Mouse (Mus musculus) embryonic facial prominence, embryonic 12.5 days (tissue): ENCODE measurements around the gene Ltbp1. TPM values are rescaled to one million over a fixed set of nuclear protein-coding genes. Genes with fewer than 3 reads are reported as not detected.

Experiments
- ATAC-seq: fragments of 200-750 bp; cut with Nextera tagmentation; 2 replicates; pipeline ENCODE4 v1.8.0; 2017; ENCODE audit not compliant: insufficient number of reproducible peaks, insufficient read depth, low FRiP score, low TSS enrichment
- H3K27ac ChIP-seq: fragments of 300-500 bp; sonication (generic); 2 replicates; pipeline ENCODE4 v1.5.1; 2016; ENCODE audit warnings: mild to moderate bottlenecking
- H3K27me3 ChIP-seq: fragments of 300-500 bp; sonication (generic); 2 replicates; pipeline ENCODE4 v1.6.1; 2016; ENCODE audit warnings: mild to moderate bottlenecking, moderate library complexity
- H3K36me3 ChIP-seq: fragments of 300-500 bp; sonication (generic); 2 replicates; pipeline ENCODE4 v1.6.1; 2016; ENCODE audit warnings: mild to moderate bottlenecking
- H3K4me1 ChIP-seq: fragments of 300-500 bp; sonication (generic); 2 replicates; pipeline ENCODE4 v1.6.1; 2016
- H3K4me2 ChIP-seq: fragments of 300-500 bp; sonication (generic); replicated peaks from 2 replicates; pipeline ENCODE4 v1.6.1; 2016; ENCODE audit warnings: mild to moderate bottlenecking, moderate library complexity
- H3K4me3 ChIP-seq: fragments of 300-500 bp; sonication (generic); 2 replicates; pipeline ENCODE4 v1.5.1; 2016; ENCODE audit warnings: mild to moderate bottlenecking
- H3K9ac ChIP-seq: fragments of 300-500 bp; sonication (generic); 2 replicates; pipeline ENCODE4 v1.6.1; 2016; ENCODE audit warnings: mild to moderate bottlenecking, moderate library complexity
- H3K9me3 ChIP-seq: fragments of 300-500 bp; sonication (generic); 2 replicates; pipeline ENCODE4 v1.6.1; 2016; ENCODE audit warnings: mild to moderate bottlenecking, moderate library complexity
- WGBS: fragments of 180-500 bp; shearing (Covaris S2); methylation state at CpG from one replicate; pipeline ENCODE4 v1.1.7; 2016; 5-methylcytosine and 5-hydroxymethylcytosine counted together
- polyA plus RNA-seq: library from polyadenylated mRNA; unstranded; fragments of >200 nt; fragmentation: Nextera tagmentation; extraction: Ambion mirVana; gene quantifications from 2 replicates; pipeline ENCODE4 v1.2.1, GENCODE M21; 2016

The Ltbp1 gene
- polyA plus RNA-seq, 1 experiment from 2014 or later: 36.7 TPM

DNA sequence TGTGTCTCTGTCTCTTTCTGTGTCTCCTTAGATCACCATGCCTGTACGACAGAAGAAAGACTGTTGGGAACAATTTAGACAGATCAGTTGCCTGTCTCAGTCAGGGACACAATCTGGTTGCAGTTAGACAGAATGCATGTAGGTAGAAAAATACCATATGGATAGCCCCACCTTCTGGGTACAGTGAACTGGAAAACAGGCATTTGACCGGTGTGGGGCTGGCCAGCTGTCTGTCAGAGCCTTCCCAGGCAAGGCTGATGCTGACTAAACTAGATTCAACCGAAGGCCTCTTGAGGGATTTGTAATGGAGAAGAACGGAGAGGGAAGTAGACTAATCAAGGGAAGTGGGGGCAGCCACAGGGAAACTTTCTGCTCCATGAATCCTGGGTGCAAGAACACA is 156.6 kb downstream of the Ltbp1 start:
- no peaks in the 10 kb centered on the region for H3K27me3 ChIP-seq
- no peak for ATAC-seq
- H3K4me2 ChIP-seq: no peak overlapping the region
- no peaks in the 10 kb centered on the region for H3K36me3 ChIP-seq
- no peaks in the 10 kb centered on the region for H3K9me3 ChIP-seq
- WGBS: 41% methylated on average over 4 of the region's 4 CpGs
- no peak overlapping the region for H3K4me3 ChIP-seq
- peaks cover 9% of the 10 kb centered on the region for H3K4me1 ChIP-seq
- H3K9ac ChIP-seq: no peak overlapping the region
- H3K27ac ChIP-seq: no peak overlapping the region

DNA sequence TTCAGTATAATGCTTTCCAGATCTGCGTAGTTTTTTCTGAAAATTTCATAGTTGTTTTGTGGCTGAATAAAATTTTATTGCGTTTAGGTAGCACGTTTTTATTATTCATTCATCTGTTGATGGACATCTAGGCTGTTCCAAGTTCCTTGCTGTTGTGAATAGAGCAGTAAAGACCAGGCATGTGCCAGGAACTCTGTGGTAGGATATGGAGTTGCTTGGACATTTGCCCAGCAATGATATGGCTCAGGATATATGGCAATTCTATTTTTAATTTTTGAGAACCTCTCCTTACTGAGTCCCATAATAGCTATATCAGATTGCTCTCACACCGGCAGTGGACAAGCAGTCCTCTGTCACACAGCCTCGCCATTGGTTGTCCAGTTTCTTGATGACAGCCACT is 159.2 kb downstream of the Ltbp1 start:
- Histone ChIP-seq H3K4me3 (no peak overlapping the region), H3K4me1 (peaks cover 9% of the 10 kb centered on the region), H3K9ac (no peak overlapping the region), H3K27me3 (no peaks in the 10 kb centered on the region), H3K9me3 (no peaks in the 10 kb centered on the region), H3K36me3 (no peaks in the 10 kb centered on the region), H3K27ac (no peak overlapping the region), H3K4me2 (no peak overlapping the region)
- ATAC-seq: no peak
- WGBS: 84% methylated on average over 5 of the region's 5 CpGs

DNA sequence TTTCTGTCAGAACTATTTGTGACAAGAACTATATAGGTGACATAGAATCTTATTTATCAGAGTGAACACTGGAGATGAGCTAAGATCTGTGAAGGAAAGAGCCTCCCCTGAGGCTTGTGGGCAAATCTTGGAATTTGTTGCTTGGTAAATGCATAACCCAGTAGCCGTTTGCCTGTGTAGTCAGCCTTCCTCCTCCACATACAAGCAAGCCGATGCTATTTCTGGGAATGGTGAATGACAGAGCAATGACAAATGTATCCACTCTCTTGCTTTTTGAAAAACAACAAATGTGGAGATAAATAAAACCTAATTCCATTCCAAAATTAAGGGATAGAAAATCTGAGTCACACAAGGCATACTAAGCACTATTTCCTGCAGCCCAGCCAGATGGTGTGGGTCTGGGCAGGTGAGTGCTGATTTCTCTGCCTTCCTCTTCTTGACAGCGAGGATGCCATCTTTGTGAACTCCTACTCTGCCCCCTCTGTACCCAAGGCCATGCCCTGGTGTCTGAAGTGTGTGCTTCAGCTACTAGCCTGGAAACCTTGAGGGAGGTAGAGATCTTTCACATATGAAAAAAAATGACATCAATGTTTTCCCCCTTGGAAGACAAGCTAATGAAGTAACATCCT is 163.3 kb downstream of the Ltbp1 start:
- Histone ChIP-seq H3K9me3 (no peaks in the 10 kb centered on the region), H3K4me2 (no peak overlapping the region), H3K4me1 (no peaks in the 10 kb centered on the region), H3K27me3 (no peaks in the 10 kb centered on the region), H3K4me3 (no peak overlapping the region), H3K36me3 (no peaks in the 10 kb centered on the region), H3K9ac (no peak overlapping the region), H3K27ac (no peak overlapping the region)
- ATAC-seq: no peak
- 98% methylated on average over 3 of the region's 3 CpGs for WGBS

DNA sequence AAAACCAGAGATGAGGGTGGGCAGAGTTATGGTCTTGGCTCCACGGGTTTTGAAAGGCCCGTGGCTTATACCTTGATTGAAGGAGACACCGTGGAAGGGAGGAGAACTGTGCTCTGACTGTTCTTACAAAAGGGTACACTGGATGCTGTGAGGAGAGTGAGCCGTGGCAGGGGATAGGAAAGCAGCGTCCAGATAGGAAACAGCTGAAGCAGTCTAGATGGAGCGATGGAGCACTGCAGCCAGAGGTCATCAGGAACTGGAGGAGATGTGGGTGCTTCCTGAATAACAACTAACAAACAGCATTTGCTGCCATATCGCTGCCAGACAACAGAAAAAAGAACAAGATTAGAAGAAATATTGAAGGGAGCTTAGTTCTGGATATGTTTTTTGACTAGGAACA is 166.3 kb downstream of the Ltbp1 start:
- 80% methylated on average over 7 of the region's 7 CpGs for WGBS
- H3K9me3 ChIP-seq: no peaks in the 10 kb centered on the region
- no peaks in the 10 kb centered on the region for H3K27me3 ChIP-seq
- no peak overlapping the region for H3K4me3 ChIP-seq
- H3K36me3 ChIP-seq: no peaks in the 10 kb centered on the region
- ATAC-seq: no peak
- no peaks in the 10 kb centered on the region for H3K4me1 ChIP-seq
- no peak overlapping the region for H3K9ac ChIP-seq
- H3K4me2 ChIP-seq: no peak overlapping the region
- no peak overlapping the region for H3K27ac ChIP-seq

DNA sequence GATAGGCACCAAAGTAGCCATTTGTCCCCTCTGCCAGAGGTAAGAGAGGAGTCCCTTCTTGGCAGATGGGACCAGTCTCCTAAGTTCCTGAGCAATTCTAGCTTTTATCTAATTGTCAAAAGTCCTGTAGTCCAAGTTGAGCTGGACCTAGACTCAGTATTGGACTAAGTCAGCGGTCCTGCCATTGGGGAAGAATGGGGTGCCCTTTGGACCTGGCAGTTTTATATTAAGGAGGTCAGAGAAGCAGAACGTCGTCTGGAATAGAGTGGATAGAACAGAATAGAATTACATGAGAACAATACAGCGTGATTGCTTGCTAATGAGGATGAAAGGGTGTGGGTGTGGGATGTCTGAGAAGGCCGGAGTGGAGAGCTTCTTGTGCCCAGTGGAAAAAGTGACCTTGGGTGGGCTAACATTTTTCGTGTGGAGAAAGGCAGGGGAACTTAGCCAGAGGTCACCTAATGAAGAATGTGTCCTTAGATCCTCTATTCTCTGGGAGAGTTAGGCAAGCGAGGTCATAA is 167.4 kb downstream of the Ltbp1 start:
- WGBS: 85% methylated on average over 7 of the region's 7 CpGs
- Histone ChIP-seq H3K27ac (no peak overlapping the region), H3K9me3 (no peaks in the 10 kb centered on the region), H3K4me2 (no peak overlapping the region), H3K36me3 (no peaks in the 10 kb centered on the region), H3K4me3 (no peak overlapping the region), H3K27me3 (no peaks in the 10 kb centered on the region), H3K9ac (no peak overlapping the region), H3K4me1 (peaks cover 3% of the 10 kb centered on the region; the same call in 1 of the 2 replicates)
- no peak for ATAC-seq

DNA sequence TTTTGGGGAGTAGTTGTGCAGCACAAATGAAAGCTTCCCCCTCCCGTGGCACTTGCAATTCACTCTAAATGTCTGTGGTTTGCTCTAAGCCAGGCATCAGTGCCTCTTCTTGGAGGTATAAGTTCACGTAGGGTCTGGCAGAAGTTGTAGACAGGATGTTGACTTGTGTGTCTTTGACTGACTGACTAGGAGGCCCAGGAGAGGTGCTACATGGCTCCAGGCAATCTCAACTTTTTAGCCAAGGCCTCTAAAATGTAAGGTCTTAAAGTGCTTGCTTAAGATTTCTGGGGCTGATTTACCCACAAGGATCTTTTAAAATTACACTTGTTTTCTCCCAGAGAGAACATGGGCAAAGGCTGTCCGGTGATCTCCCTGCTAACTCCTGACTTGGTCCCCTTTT is 169.1 kb downstream of the Ltbp1 start:
- Histone ChIP-seq H3K36me3 (no peaks in the 10 kb centered on the region), H3K4me3 (no peak overlapping the region), H3K9me3 (no peaks in the 10 kb centered on the region), H3K4me2 (no peak overlapping the region), H3K4me1 (peaks cover 15% of the 10 kb centered on the region), H3K27ac (no peak overlapping the region), H3K9ac (no peak overlapping the region), H3K27me3 (no peaks in the 10 kb centered on the region)
- ATAC-seq: no peak
- WGBS: 74% methylated on average over 3 of the region's 3 CpGs

DNA sequence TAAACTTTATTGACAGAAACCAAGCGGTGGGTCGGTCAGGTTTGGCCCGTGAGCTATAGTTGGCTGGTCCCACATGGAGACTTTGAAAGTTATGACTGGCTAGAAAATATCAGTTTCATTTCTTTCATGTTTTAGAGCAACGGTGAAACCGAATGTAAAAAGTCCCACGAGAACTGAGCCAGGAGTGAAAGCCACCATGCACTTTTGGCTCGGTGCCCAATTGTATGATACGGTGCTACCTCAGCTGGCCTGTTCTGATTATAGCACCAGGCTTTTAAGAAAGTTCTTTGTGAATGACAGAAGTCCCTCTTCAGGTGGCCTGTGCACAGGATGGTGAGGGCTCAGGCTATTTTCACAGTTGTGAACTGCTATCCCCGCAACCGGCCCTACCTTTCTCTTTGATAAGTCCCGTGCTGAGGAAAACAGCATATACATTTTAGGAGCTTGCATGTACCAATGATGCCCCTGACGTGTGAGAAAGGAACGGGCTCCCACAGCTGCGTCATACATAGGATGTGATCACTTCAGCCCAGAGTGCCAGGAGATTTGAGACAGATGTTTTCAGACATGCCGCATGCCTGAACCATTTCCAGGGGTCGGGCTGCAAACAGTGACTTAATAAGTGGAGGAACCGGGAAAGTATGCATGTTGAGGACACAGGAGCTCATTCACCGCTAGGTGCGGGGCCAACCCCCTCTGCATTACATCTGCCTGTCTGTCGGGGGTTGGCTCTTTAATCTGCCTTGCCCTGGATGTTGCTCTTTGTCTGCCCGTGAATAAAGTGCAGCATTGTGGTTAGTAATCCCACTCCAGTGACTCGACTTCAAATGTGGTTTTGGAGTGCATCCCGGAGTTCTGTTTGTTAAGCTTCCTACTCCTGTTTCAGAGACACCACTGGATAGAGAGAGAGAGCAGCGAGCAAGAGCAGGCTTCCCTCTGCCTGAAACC is 172.8 kb downstream of the Ltbp1 start:
- WGBS: 23% methylated on average over 24 of the region's 24 CpGs
- no peaks in the 10 kb centered on the region for H3K9me3 ChIP-seq
- 0 out of 2 replicates have a peak overlapping the region, but pooled peaks have one; percentile 4 for H3K9ac ChIP-seq
- no peaks in the 10 kb centered on the region for H3K36me3 ChIP-seq
- no peaks in the 10 kb centered on the region for H3K27me3 ChIP-seq
- H3K4me1 ChIP-seq: peaks cover 23% of the 10 kb centered on the region
- H3K4me2 ChIP-seq: peak overlapping the region; percentile 49
- H3K27ac ChIP-seq: peak overlapping the region; percentile 67
- H3K4me3 ChIP-seq: 0 out of 2 replicates have a peak overlapping the region, but pooled peaks have one; percentile 5
- peak; percentile 83 for ATAC-seq

DNA sequence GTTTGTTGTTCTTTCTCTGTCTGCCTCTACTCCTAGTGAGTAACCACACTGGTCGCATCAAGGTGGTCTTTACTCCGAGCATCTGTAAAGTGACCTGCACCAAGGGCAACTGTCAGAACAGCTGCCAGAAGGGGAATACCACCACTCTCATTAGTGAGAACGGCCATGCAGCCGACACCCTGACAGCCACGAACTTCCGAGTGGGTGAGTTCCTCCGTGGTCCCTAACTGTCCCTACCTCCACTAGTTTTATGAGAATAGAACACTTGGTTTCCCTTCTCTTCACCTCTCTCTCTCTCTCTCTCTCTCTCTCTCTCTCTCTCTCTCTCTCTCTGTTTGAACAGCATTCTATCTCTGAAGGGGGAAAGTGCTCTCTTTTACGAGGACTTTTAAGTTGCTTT is 173.6 kb downstream of the Ltbp1 start:
- Histone ChIP-seq H3K36me3 (no peaks in the 10 kb centered on the region), H3K9ac (0 out of 2 replicates have a peak overlapping the region, but pooled peaks have one; percentile 27), H3K4me2 (peak overlapping the region; percentile 49), H3K27ac (0 out of 2 replicates have a peak overlapping the region, but pooled peaks have one; percentile 67), H3K4me3 (0 out of 2 replicates have a peak overlapping the region, but pooled peaks have one; percentile 9), H3K27me3 (no peaks in the 10 kb centered on the region), H3K9me3 (no peaks in the 10 kb centered on the region), H3K4me1 (peaks cover 23% of the 10 kb centered on the region)
- 33% methylated on average over 8 of the region's 8 CpGs for WGBS
- no peak for ATAC-seq

DNA sequence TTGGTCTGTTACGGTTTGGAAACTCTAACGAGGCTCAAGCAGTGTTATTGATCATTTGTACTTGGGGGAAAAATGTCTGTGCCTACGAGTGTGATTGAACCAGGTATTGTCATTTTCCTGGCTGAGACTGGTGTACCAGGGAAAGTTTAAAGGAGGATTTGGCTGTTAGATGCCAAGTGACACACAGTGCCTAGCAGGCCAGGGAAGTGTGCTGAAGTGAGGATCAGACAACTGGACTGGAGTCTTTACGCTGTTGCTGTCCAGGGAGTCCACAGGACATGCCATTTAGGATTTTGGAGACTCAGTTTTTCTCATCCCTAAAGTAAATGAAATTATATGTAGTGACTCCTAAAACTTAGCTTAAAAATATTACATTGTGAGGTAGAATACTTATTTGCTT is 174.9 kb downstream of the Ltbp1 start:
- Histone ChIP-seq H3K27ac (no peak overlapping the region), H3K9me3 (no peaks in the 10 kb centered on the region), H3K4me1 (peaks cover 23% of the 10 kb centered on the region), H3K36me3 (no peaks in the 10 kb centered on the region), H3K4me2 (no peak overlapping the region), H3K27me3 (no peaks in the 10 kb centered on the region), H3K9ac (no peak overlapping the region), H3K4me3 (no peak overlapping the region)
- WGBS: 79% methylated on average over 4 of the region's 4 CpGs
- no peak for ATAC-seq

DNA sequence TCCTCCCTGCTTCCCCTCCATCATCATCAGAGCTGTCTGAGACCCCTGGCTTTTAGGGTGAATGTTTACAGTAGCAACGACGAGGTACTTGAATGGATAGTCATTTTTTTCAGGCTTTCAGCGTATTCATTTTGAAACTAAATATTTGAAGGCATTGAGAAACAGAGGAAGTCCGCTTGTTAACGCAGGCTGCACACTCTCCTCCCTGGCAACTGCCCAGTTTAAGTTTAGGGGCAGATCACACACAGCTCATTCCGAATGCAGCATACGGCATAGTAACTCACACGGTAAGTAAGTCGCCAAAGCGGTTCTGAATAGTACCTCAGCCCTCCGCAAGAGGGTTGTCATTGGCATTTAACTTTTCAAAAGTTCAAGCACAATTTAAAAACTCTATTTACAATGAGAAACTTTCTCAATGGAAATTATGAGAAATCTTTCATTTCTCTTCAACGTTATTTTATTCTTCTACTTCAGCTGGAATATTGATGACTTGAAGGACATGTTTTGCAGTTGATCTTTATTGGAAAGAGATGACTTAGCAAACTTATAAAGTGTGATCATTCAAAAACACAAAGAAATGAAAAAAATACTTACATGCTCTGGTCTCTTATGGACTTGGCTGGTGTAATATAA is 175.7 kb downstream of the Ltbp1 start:
- H3K9me3 ChIP-seq: no peaks in the 10 kb centered on the region
- H3K27me3 ChIP-seq: no peaks in the 10 kb centered on the region
- no peak overlapping the region for H3K4me3 ChIP-seq
- no peak overlapping the region for H3K27ac ChIP-seq
- WGBS: 69% methylated on average over 12 of the region's 12 CpGs
- H3K4me1 ChIP-seq: peaks cover 23% of the 10 kb centered on the region
- H3K4me2 ChIP-seq: no peak overlapping the region
- H3K9ac ChIP-seq: no peak overlapping the region
- ATAC-seq: no peak
- H3K36me3 ChIP-seq: no peaks in the 10 kb centered on the region

DNA sequence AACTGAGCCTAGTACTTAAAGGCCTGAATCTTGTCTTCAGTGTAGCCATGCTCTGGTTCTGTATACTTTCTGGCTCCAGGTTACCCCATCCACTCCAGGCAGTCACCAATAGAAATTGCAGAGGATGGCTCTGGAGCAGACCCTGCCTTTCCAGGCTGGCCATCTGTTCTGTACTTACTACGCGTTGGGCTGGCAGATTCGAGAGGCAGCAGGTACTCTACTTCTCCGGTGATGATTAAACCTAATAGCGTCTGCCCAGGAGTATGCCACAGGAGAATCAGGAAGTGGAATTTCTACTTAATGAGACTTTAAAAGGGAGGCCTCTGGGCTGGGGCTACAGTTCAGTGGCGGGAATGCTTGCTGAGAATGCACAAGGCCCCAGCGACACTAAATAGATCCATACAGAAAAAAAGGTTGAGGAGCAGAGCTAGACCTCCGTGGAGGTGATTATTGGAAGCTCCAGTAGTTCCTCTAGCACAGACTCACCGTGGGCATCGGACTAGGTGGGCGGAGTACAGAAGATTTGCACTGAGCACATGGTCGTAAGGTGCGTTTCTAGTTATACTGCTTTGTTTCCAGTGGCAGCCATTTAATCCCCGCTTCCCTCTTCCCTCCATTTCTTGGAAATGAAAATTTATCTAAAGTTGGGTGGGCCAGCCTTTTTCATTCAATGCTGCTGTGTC is 177.1 kb downstream of the Ltbp1 start:
- Histone ChIP-seq H3K9ac (no peak overlapping the region), H3K9me3 (no peaks in the 10 kb centered on the region), H3K4me3 (no peak overlapping the region), H3K4me1 (peaks cover 23% of the 10 kb centered on the region), H3K27me3 (no peaks in the 10 kb centered on the region), H3K36me3 (no peaks in the 10 kb centered on the region), H3K4me2 (no peak overlapping the region), H3K27ac (no peak overlapping the region)
- no peak for ATAC-seq
- WGBS: 70% methylated on average over 14 of the region's 14 CpGs
